Mouse (Mus musculus) stomach, embryonic 15.5 days (tissue): Measurements from ENCODE around the gene Tnnt2. TPM values are rescaled to one million over a fixed set of nuclear protein-coding genes. Genes with fewer than 3 reads are reported as not detected.

Source experiments
- ATAC-seq: fragments of 200-750 bp; cut with Nextera tagmentation; 2 replicates; pipeline ENCODE4 v1.8.0; 2017; ENCODE audit warnings: low read depth, moderate number of reproducible peaks, moderate TSS enrichment; ENCODE audit not compliant: insufficient read depth, low FRiP score
- H3K27ac ChIP-seq: fragments of 300-500 bp; sonication (generic); 2 replicates; pipeline ENCODE4 v1.5.1; 2015; ENCODE audit warnings: mild to moderate bottlenecking, inconsistent platforms
- H3K27me3 ChIP-seq: fragments of 300-500 bp; sonication (generic); replicated peaks from 2 replicates; pipeline ENCODE4 v1.6.1; 2015; ENCODE audit warnings: inconsistent platforms
- H3K36me3 ChIP-seq: fragments of 300-500 bp; sonication (generic); 2 replicates; pipeline ENCODE4 v1.6.1; 2015; ENCODE audit warnings: inconsistent platforms
- H3K4me1 ChIP-seq: fragments of 300-500 bp; sonication (generic); 2 replicates; pipeline ENCODE4 v1.6.1; 2015; ENCODE audit warnings: inconsistent platforms
- H3K4me2 ChIP-seq: fragments of 300-500 bp; sonication (generic); 2 replicates; pipeline ENCODE4 v1.6.1; 2015; ENCODE audit warnings: mild to moderate bottlenecking, inconsistent platforms
- H3K4me3 ChIP-seq: fragments of 300-500 bp; sonication (generic); replicated peaks from 2 replicates; pipeline ENCODE4 v1.5.1; 2015; ENCODE audit warnings: inconsistent platforms
- H3K9ac ChIP-seq: fragments of 300-500 bp; sonication (generic); 2 replicates; pipeline ENCODE4 v1.6.1; 2015; ENCODE audit warnings: inconsistent platforms
- H3K9me3 ChIP-seq: fragments of 300-500 bp; sonication (generic); 2 replicates; pipeline ENCODE4 v1.6.1; 2016; ENCODE audit warnings: inconsistent platforms
- WGBS: fragments of 180-500 bp; shearing (Covaris S2); methylation state at CpG from one replicate; pipeline ENCODE4 v1.1.7; 2015; 5-methylcytosine and 5-hydroxymethylcytosine counted together
- polyA plus RNA-seq: library from polyadenylated mRNA; unstranded; fragments of >200 nt; fragmentation: Nextera tagmentation; extraction: Ambion mirVana; gene quantifications from 2 replicates; pipeline ENCODE4 v1.2.1, GENCODE M21; 2015

The Tnnt2 gene
- polyA plus RNA-seq, 1 experiment from 2014 or later: 18.7 TPM

DNA sequence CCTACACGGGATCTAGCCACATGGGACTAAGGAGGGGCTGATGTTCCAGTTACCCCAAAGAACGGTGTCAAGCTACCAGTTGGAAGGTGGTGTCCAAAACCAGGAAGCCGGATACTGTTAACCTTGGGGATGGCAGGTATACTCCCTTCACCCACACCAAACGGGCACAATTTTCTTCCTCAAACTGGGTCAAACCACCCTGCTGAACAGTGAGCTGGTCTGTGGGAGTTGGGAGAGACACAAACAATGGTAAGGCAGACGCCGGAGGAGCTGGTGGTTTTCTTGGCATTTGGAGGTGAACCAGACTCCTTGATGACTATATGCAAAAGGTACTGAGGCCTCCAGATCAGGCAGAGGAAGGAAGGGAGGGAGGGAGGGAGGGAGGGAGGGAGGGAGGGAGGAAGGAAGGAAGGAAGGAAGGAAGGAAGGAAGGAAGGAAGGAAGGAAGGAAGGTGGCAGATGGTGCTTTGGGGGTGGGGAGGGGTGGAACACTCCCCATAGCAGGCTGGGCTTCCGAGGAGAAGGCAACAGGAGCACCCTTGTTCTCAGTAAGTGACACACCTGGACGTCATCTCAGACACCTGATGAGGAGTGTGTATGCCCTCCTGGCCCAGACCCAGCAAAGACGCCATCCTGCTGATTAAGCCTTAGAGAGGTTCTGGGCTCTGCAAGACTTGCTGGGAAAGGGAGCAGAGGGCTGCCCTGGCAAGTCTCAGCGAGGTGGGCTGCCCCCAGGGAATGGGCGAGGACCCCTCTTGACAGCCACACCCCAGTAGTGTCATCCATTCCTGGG is 55.5 kb downstream of the Tnnt2 start:
- 59% methylated on average over 11 of the region's 11 CpGs for WGBS
- H3K4me1 ChIP-seq: no peaks in the 10 kb centered on the region
- no peaks in the 10 kb centered on the region for H3K36me3 ChIP-seq
- no peak for ATAC-seq
- H3K27me3 ChIP-seq: 0 out of 2 replicates have a peak, but pooled peaks cover under 1% of the 10 kb centered on the region
- no peak overlapping the region for H3K9ac ChIP-seq
- H3K9me3 ChIP-seq: no peaks in the 10 kb centered on the region
- no peak overlapping the region for H3K4me3 ChIP-seq
- no peak overlapping the region for H3K4me2 ChIP-seq
- H3K27ac ChIP-seq: peak overlapping the region; percentile 35; the same call in 1 of the 2 replicates

- no peak for ATAC-seq
- Histone ChIP-seq H3K27ac (peak overlapping the region; percentile 35; the same call in 1 of the 2 replicates), H3K9ac (no peak overlapping the region), H3K9me3 (no peaks in the 10 kb centered on the region), H3K27me3 (no peaks in the 10 kb centered on the region), H3K4me2 (no peak overlapping the region), H3K4me1 (no peaks in the 10 kb centered on the region), H3K36me3 (no peaks in the 10 kb centered on the region), H3K4me3 (no peak overlapping the region)
- WGBS: 65% methylated on average over 6 of the region's 6 CpGs
Observed at GRCm38 (mm10) chr1:135892233-135892632, 56.1 kb downstream of the Tnnt2 start.

GRCm38 (mm10) chr1:135892764-135893163 is 56.6 kb downstream of the Tnnt2 start:
- WGBS: 78% methylated on average over 6 of the region's 6 CpGs
- Histone ChIP-seq H3K4me1 (no peaks in the 10 kb centered on the region), H3K27me3 (no peaks in the 10 kb centered on the region), H3K9me3 (no peaks in the 10 kb centered on the region), H3K9ac (no peak overlapping the region), H3K4me3 (no peak overlapping the region), H3K4me2 (no peak overlapping the region), H3K27ac (no peak overlapping the region), H3K36me3 (no peaks in the 10 kb centered on the region)
- no peak for ATAC-seq

DNA sequence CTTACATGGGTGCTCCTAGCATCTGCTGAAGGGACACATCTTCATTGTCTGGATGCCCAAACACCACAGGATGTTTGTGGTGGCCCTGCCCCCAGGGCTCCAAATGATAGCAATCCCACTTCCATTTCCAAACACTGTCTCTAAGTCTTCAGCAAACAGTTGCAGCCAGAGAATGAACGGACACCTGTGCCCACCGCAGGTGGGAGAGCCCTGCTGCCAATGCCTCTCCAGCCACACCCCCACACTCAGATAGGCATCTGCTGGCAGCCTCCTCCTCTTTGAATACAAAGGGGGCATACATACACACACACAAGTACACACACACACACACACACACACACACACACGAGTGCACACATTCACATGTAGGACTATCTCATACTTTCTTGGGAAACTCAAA is 57.2 kb downstream of the Tnnt2 start:
- no peaks in the 10 kb centered on the region for H3K27me3 ChIP-seq
- no peaks in the 10 kb centered on the region for H3K36me3 ChIP-seq
- H3K4me3 ChIP-seq: no peak overlapping the region
- no peaks in the 10 kb centered on the region for H3K4me1 ChIP-seq
- no peak overlapping the region for H3K27ac ChIP-seq
- H3K9ac ChIP-seq: no peak overlapping the region
- no peaks in the 10 kb centered on the region for H3K9me3 ChIP-seq
- no peak for ATAC-seq
- H3K4me2 ChIP-seq: no peak overlapping the region
- 68% methylated on average over 3 of the region's 3 CpGs for WGBS

DNA sequence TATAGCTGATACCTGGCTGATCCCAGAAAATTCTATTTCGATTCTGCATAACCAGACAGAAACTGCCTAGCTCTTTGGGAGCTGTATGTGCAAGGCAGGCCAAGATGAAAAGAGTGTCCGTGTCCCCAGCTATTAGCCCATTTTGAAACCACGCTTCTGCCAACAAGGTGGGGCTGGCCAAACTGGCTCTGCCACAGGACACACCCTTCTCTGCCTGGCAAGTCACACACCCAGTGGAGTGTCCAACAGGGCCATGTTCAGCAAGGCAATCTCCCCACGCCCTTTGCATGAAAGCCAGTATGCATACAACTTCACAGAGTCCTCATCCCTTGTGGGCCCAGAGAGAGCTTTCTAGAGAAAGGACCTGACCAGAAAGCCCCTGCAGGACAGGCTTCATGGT is 59.2 kb downstream of the Tnnt2 start:
- Histone ChIP-seq H3K27ac (peak overlapping the region; percentile 67; the same call in 1 of the 2 replicates), H3K36me3 (no peaks in the 10 kb centered on the region), H3K4me3 (no peak overlapping the region), H3K9me3 (no peaks in the 10 kb centered on the region), H3K4me2 (no peak overlapping the region), H3K27me3 (no peaks in the 10 kb centered on the region), H3K4me1 (no peaks in the 10 kb centered on the region), H3K9ac (no peak overlapping the region)
- 69% methylated on average over 4 of the region's 4 CpGs for WGBS
- 0 out of 2 replicates have a peak, but pooled peaks have one; percentile 64 for ATAC-seq

DNA sequence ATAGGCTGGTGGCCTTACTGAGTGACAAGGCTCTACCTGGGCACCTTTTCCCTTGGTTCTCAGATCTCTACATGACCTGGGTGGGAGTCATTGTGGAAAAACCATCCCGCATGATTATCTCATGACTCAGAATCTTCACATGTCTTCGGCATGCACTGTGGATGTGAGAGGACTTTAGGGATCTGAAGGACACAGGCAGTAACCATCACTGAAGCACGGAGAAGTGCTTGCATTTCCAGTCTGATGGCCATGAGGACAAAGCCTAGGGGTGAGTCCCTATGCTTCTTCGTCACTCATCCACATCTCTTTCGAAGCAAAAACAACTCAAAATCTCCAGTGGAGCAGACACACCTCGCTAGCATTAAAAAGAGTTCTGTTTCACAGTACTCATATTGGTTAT is 63.1 kb downstream of the Tnnt2 start:
- Histone ChIP-seq H3K4me1 (no peaks in the 10 kb centered on the region), H3K27me3 (no peaks in the 10 kb centered on the region), H3K4me2 (no peak overlapping the region), H3K4me3 (no peak overlapping the region), H3K27ac (no peak overlapping the region), H3K9ac (no peak overlapping the region), H3K36me3 (no peaks in the 10 kb centered on the region), H3K9me3 (no peaks in the 10 kb centered on the region)
- 88% methylated on average over 6 of the region's 6 CpGs for WGBS
- no peak for ATAC-seq

GRCm38 (mm10) chr1:135899991-135900515 is 63.9 kb downstream of the Tnnt2 start:
- Histone ChIP-seq H3K9ac (no peak overlapping the region), H3K4me3 (no peak overlapping the region), H3K4me1 (no peaks in the 10 kb centered on the region), H3K4me2 (no peak overlapping the region), H3K36me3 (no peaks in the 10 kb centered on the region), H3K27ac (peak overlapping the region; percentile 50; the same call in 1 of the 2 replicates), H3K9me3 (no peaks in the 10 kb centered on the region), H3K27me3 (no peaks in the 10 kb centered on the region)
- WGBS: 60% methylated on average over 7 of the region's 7 CpGs
- no peak for ATAC-seq

Other genes with a start within 250 kb of the Tnnt2 start
- 11.0 and 14.5 TPM in 2 replicates for gene Nav1, start 229.1 kb upstream of the Tnnt2 start, polyA plus RNA-seq
- gene Csrp1, start 116.3 kb upstream of the Tnnt2 start, polyA plus RNA-seq: 225 and 236 TPM in 2 replicates
- gene Phlda3, start 70.2 kb upstream of the Tnnt2 start, polyA plus RNA-seq: 79.8 and 95.3 TPM in 2 replicates
- gene Tnni1, start 56.9 kb upstream of the Tnnt2 start, polyA plus RNA-seq: 8.8 and 15.3 TPM in 2 replicates
- gene Lad1, start 17.8 kb upstream of the Tnnt2 start, polyA plus RNA-seq: 95.0 and 97.1 TPM in 2 replicates
- gene Pkp1, start 82.9 kb downstream of the Tnnt2 start, polyA plus RNA-seq: 14.1 and 21.5 TPM in 2 replicates
- 0.06 and 0.09 TPM in 2 replicates for gene Igfn1, start 170.0 kb downstream of the Tnnt2 start, polyA plus RNA-seq
- 141 and 161 TPM in 2 replicates for gene Tmem9, start 171.8 kb downstream of the Tnnt2 start, polyA plus RNA-seq
- gene Ascl5, start 214.4 kb downstream of the Tnnt2 start, polyA plus RNA-seq: 0.33 and 0.50 TPM in 2 replicates
- gene Cacna1s, start 216.4 kb downstream of the Tnnt2 start, polyA plus RNA-seq: 0.10 and 0.17 TPM in 2 replicates